Mouse (Mus musculus) intestine, embryonic 16.5 days (tissue): ENCODE measurements around the gene Grid2ip. TPM values are rescaled to one million over a fixed set of nuclear protein-coding genes. Genes with fewer than 3 reads are reported as not detected.

ENCODE experiments used
- ATAC-seq: fragments of 200-750 bp; cut with Nextera tagmentation; 2 replicates; pipeline ENCODE4 v1.8.0; 2017; ENCODE audit warnings: moderate TSS enrichment, moderate library complexity
- H3K27ac ChIP-seq: fragments of 300-500 bp; sonication (generic); 2 replicates; pipeline ENCODE4 v1.5.1; 2014; ENCODE audit warnings: mild to moderate bottlenecking, low read length
- H3K27me3 ChIP-seq: fragments of 300-500 bp; sonication (generic); replicated peaks from 2 replicates; pipeline ENCODE4 v1.6.1; 2014; ENCODE audit warnings: low read length, control low read depth, mixed read lengths; ENCODE audit not compliant: control insufficient read depth, insufficient read depth
- H3K36me3 ChIP-seq: fragments of 300-500 bp; sonication (generic); 2 replicates; pipeline ENCODE4 v1.6.1; 2014; ENCODE audit warnings: low read length, control low read depth; ENCODE audit not compliant: control insufficient read depth, insufficient read depth
- H3K4me1 ChIP-seq: fragments of 300-500 bp; sonication (generic); 2 replicates; pipeline ENCODE4 v1.6.1; 2014; ENCODE audit warnings: low read length, control low read depth, mixed read lengths; ENCODE audit not compliant: control insufficient read depth, insufficient read depth
- H3K4me2 ChIP-seq: fragments of 300-500 bp; sonication (generic); 2 replicates; pipeline ENCODE4 v1.6.1; 2014; ENCODE audit warnings: low read depth, low read length, control low read depth
- H3K4me3 ChIP-seq: fragments of 300-500 bp; sonication (generic); 2 replicates; pipeline ENCODE4 v1.5.1; 2014; ENCODE audit warnings: mild to moderate bottlenecking, low read length
- H3K9ac ChIP-seq: fragments of 300-500 bp; sonication (generic); 2 replicates; pipeline ENCODE4 v1.6.1; 2014; ENCODE audit warnings: low read depth, low read length
- H3K9me3 ChIP-seq: fragments of 300-500 bp; sonication (generic); 2 replicates; pipeline ENCODE4 v1.6.1; 2016; ENCODE audit warnings: low read length, control low read depth; ENCODE audit not compliant: control insufficient read depth
- WGBS: fragments of 180-500 bp; shearing (Covaris S2); extraction: QIAGEN DNeasy Blood & Tissue Kit; methylation state at CpG from one replicate; pipeline ENCODE4 v1.1.7; 2014; 5-methylcytosine and 5-hydroxymethylcytosine counted together
- polyA plus RNA-seq: library from polyadenylated mRNA; unstranded; fragments of >200 nt; fragmentation: Nextera tagmentation; extraction: Ambion mirVana; gene quantifications from 2 replicates; pipeline ENCODE4 v1.2.1, GENCODE M21; 2015

The Grid2ip gene
- polyA plus RNA-seq, 1 experiment from 2014 or later: 0.09 TPM

DNA sequence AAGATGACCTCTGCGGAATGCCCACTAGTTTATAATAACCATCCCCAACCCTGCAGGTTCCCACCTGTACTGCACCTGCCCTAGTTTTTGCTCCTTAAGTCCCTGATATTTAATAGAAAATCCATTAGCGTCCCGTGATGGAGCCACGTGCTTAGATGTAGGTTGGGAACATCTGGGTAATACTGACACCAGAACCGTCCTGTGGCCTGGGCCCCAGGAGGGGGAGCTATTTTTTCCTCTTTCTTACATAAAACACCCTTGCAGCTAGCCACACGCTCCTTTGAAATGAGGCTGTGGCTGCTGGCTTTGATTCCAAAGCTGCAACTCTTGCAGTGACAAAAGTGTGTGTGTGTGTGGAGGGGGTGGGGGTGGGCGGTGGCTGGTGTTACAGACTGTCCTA lies 2.1 kb downstream of the Grid2ip start:
- Histone ChIP-seq H3K36me3 (no peaks in the 10 kb centered on the region), H3K4me1 (peaks cover under 1% of the 10 kb centered on the region; the same call in 1 of the 2 replicates), H3K27ac (no peak overlapping the region), H3K9ac (no peak overlapping the region), H3K4me3 (no peak overlapping the region), H3K9me3 (no peaks in the 10 kb centered on the region), H3K27me3 (peaks cover 19% of the 10 kb centered on the region), H3K4me2 (no peak overlapping the region)
- WGBS: 38% methylated on average over 7 of the region's 7 CpGs
- no peak for ATAC-seq

DNA sequence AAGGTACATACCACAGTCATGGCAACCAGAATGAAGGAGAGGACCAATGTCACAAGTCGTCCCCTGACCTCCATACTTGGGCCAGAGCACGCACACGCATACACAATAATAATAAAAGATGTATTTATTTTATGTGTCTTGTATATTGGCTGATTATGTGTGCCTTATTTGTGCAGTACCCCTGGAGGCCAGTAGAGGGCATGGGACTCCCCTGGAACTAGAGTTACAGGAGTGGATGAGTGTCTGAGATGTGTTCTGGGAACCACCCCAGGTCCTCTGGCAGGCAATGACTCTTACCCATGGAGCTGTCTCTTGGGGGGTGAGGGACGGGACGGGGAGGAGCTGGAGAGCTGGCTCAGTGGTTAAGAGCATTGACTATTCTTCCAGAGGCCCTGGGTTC lies 2.9 kb downstream of the Grid2ip start:
- ATAC-seq: no peak
- H3K4me3 ChIP-seq: no peak overlapping the region
- WGBS: 65% methylated on average over 5 of the region's 5 CpGs

DNA sequence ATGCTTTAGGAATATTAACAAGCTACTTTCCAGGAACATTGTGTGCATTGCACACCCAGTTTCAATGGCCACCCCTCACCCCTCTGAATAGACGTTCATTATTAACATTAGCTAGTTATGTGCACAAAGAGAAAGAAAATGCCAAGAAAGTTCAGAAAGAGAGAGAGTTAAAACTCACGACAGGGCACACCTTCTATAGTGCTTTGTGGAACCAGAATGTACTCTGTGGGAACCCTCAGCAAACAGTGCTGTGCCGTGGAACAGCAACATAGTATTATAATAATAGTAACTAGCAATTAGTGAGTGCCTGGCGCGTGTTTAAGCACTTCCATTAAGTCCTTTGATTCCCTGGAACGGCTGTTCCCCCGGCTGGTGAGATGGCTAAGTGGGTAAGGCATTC lies 4.3 kb downstream of the Grid2ip start:
- ATAC-seq: no peak
- Histone ChIP-seq H3K36me3 (no peaks in the 10 kb centered on the region), H3K4me1 (peaks cover 5% of the 10 kb centered on the region; the same call in 1 of the 2 replicates), H3K9me3 (no peaks in the 10 kb centered on the region), H3K4me2 (no peak overlapping the region), H3K27ac (no peak overlapping the region), H3K9ac (no peak overlapping the region), H3K4me3 (no peak overlapping the region), H3K27me3 (peaks cover 23% of the 10 kb centered on the region)
- WGBS: 61% methylated on average over 7 of the region's 7 CpGs

More for the DNA sequence above, 2.9 kb downstream of the Grid2ip start:
- Histone ChIP-seq H3K27me3 (peaks cover 22% of the 10 kb centered on the region), H3K36me3 (no peaks in the 10 kb centered on the region), H3K4me1 (peaks cover 5% of the 10 kb centered on the region; the same call in 1 of the 2 replicates), H3K4me2 (no peak overlapping the region), H3K9ac (no peak overlapping the region), H3K27ac (no peak overlapping the region), H3K9me3 (no peaks in the 10 kb centered on the region)

DNA sequence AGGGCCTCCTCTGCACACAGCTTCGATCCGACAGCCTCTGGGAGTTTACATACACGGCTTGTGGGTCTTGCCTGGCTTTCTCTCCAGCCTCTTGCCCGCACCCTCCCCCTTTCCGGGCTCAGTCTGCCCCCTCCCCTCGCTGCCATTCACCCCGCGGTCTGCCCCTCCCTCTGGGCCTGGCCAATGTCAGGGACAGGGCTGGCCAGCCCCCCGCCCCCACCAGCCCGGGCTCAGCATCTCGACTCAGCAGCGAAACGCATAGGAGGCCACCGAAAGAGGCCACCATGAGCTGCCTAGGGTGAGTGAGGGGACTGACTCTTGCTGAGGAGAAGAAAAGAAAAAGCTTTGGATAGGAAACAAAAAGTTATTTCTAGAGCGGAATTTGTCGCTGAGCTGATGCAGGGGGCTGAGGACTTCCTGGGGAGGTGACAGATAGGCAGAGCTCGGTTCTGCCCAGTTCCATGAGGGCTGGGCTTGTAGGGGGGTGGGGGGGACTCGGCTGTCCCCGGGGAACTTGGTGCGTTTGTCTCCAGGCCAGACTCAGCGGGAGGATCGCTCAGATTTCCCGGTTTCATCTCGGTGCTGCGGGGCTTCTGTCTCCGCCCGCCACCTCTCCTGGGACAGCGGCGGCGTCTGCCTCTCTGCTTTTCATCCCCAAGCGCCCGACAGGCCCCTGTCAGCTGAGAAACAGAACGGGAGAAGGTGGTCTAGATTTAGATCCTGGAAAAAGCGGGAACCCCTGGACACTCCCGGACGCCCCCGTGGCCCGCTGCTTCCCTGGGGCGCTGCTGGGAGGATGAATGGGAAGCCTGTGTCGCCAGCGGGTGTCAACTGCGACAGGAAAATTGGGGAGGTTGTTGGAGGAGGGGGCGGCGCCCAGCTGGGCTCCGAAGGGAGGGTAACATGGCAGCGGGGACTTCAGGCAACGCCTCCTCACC lies 6.8 kb downstream of the Grid2ip start:
- 1% methylated on average over 47 of the region's 47 CpGs for WGBS
- H3K9me3 ChIP-seq: no peaks in the 10 kb centered on the region

DNA sequence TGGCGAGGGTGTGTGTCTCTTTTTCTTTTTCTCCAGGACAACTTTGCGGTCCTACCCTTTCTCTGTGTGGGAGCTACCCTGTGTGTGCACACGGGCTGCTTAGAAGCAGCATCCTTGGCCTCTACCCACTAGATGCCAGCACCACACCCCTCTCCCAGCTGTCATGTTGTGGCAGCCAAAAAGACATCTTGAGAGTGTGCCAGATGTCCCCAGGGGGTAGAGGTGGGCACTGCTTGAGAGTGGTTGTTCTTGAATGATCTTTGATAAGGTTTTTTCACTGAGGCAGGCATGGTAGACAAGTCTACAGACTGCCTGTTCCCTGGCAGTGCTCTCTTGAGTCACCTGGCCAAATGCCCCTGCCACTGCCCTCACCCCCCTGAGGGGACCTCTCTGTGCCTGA lies 10.8 kb downstream of the Grid2ip start:
- ATAC-seq: no peak
- H3K4me2 ChIP-seq: no peak overlapping the region
- H3K27me3 ChIP-seq: peaks cover 61% of the 10 kb centered on the region
- no peak overlapping the region for H3K4me3 ChIP-seq
- H3K4me1 ChIP-seq: peaks cover 13% of the 10 kb centered on the region
- no peak overlapping the region for H3K27ac ChIP-seq
- no peaks in the 10 kb centered on the region for H3K36me3 ChIP-seq
- H3K9me3 ChIP-seq: no peaks in the 10 kb centered on the region
- 81% methylated on average over 3 of the region's 3 CpGs for WGBS
- H3K9ac ChIP-seq: no peak overlapping the region

More for the DNA sequence above, 6.8 kb downstream of the Grid2ip start:
- Histone ChIP-seq H3K27me3 (peaks cover 33% of the 10 kb centered on the region), H3K4me1 (peaks cover 5% of the 10 kb centered on the region; the same call in 1 of the 2 replicates), H3K27ac (no peak overlapping the region), H3K4me2 (peak overlapping the region; percentile 83), H3K36me3 (no peaks in the 10 kb centered on the region), H3K9ac (peak overlapping the region; percentile 64), H3K4me3 (peak overlapping the region; percentile 51)
- peak; percentile 56; the same call in 1 of the 2 replicates for ATAC-seq

DNA sequence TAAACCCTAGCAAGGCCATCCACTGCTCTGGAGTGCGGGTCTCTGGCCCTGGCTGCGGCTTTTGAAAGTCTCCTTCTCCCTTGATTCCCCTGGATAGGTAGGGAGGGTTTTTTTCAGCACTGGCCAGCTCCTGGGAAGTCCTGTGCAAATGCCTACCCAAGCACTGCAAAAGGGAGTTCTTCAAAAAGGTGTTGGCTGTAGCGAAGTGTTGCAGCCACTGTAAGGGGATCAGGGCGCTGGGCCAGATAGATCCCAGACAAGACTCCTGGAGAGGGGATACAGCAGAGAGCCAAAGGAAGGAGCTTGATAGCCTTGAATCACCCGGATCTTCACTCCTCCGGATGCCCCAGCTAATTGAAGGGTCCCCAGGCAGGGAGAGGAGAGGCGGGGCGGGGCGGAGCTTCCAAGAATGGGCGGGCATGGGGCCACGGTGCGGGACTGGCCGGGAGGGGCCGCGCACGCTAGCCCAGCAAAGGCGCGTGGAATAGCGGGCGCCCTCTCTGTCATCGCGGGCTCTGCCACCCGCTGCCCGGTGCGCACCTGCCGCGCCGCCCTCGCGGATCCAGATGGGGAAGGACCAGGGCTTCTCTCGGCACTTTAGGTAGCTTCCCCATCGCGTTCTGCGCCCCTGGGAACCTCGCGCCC lies 12.6 kb downstream of the Grid2ip start:
- Histone ChIP-seq H3K4me3 (peak overlapping the region; percentile 31), H3K9ac (no peak overlapping the region), H3K27ac (no peak overlapping the region), H3K4me2 (peak overlapping the region; percentile 53), H3K36me3 (no peaks in the 10 kb centered on the region), H3K4me1 (peaks cover 12% of the 10 kb centered on the region), H3K27me3 (peaks cover 71% of the 10 kb centered on the region), H3K9me3 (no peaks in the 10 kb centered on the region)
- WGBS: 1% methylated on average over 32 of the region's 36 CpGs
- ATAC-seq: no peak

DNA sequence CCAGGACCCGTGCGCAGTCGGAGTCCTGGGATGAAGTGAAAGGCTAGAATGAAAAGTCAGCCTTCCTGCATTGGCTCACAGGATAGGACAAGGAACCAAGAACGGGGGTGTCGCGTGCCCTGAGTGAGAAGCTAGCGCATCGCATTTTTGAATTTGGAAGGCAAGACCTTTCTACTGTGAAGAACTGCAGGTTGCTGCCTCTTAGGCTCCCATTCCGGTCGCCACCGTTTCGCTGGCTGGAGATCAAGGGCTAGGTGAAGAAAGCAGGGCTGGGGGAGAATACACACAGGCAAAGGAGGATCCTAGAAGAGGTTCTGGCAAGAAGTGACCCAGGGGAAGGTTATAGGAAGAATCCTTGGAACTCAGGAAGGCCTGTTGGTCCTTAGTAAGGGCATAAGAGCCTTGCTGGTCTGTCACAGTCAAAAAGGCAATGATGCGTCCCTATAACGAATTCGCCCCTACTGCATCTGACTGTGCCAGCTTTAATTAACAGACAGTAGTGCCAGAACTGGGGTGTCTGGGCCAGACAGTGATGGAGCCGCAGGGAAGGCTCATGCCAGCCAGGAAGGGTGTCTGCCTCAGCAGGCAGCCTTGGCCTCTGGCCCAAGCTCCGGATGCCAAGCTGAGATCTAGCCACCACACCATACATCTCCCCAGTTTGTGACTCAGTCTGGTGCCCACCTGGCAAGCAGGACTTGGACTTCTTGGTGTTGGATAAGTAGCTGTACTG lies 13.4 kb downstream of the Grid2ip start:
- WGBS: 32% methylated on average over 17 of the region's 17 CpGs
- Histone ChIP-seq H3K4me1 (peaks cover 12% of the 10 kb centered on the region), H3K36me3 (no peaks in the 10 kb centered on the region), H3K4me2 (peak overlapping the region; percentile 53), H3K27me3 (peaks cover 67% of the 10 kb centered on the region), H3K27ac (no peak overlapping the region), H3K9ac (no peak overlapping the region), H3K4me3 (no peak overlapping the region; the same call in 1 of the 2 replicates), H3K9me3 (no peaks in the 10 kb centered on the region)
- no peak for ATAC-seq

DNA sequence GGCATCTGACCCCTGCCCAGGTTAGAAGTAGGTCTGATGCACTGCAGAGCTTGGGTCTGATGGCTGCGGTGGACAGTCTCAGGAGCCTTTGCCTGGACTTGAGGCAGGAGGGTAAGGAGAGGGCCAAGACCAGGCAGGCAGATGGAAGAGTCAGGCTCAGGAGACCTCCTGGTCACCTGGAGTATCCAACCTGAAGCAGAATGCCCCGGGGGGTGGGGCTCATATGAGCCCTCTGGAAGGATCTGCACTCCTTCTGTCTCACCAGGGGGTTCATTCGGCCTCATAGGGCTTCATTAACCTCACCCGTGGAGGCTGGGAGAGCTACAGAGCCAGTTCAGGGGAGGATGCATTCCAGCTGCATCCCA lies 14.0 kb downstream of the Grid2ip start:
- Histone ChIP-seq H3K36me3 (no peaks in the 10 kb centered on the region), H3K9ac (no peak overlapping the region), H3K4me2 (no peak overlapping the region), H3K27me3 (peaks cover 67% of the 10 kb centered on the region), H3K4me3 (no peak overlapping the region), H3K27ac (no peak overlapping the region), H3K4me1 (peaks cover 12% of the 10 kb centered on the region), H3K9me3 (no peaks in the 10 kb centered on the region)
- WGBS: 55% methylated on average over 4 of the region's 4 CpGs
- ATAC-seq: no peak

DNA sequence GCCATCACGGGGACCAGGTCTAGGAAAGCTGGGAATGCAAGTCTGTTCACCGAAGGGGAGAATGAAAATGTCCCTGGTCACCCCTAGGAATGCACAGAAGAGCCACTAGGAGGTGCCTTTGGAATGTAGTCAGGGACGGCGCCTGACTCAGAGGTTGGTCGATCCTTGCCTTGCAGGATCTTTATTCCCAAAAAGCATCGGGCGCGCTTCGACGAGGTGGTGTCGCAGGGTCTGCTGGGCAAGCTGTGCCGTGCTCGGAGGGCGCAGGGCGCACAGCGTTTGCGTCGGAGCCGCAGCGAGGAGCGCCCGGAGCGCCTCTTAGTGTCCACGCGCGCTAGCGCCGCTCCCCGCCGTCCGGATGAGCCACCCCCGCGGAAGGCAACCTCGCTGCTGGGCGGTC lies 15.7 kb downstream of the Grid2ip start:
- Histone ChIP-seq H3K27ac (no peak overlapping the region), H3K36me3 (no peaks in the 10 kb centered on the region), H3K9me3 (no peaks in the 10 kb centered on the region), H3K4me1 (peaks cover 12% of the 10 kb centered on the region), H3K9ac (peak overlapping the region; percentile 59), H3K27me3 (peaks cover 62% of the 10 kb centered on the region), H3K4me2 (peak overlapping the region; percentile 75), H3K4me3 (peak overlapping the region; percentile 46)
- 1% methylated on average over 34 of the region's 35 CpGs for WGBS
- no peak for ATAC-seq
